Mouse (Mus musculus): ENCODE measurements around the gene Gpr162. TPM values are rescaled to one million over a fixed set of nuclear protein-coding genes. Genes with fewer than 3 reads are reported as not detected.

The Gpr162 gene
- polyA plus RNA-seq, 1 experiment from 2014 or later: 0.14 TPM

GRCm38 (mm10) chr6:124856916-124857839 is 6.6 kb downstream of the Gpr162 start, which contains the start of gene P3h3:
Gene P3h3 (minus strand): TSS chr6:124857752.
- 1% methylated on average over 85 of the region's 86 CpGs for WGBS (ENCODE audit: insufficient replicate concordance)
- DNase-seq (peak; percentile 45), ATAC-seq (ENCODE audit: low read depth) (peak; percentile 53; the same call in 1 of the 2 replicates)
- Histone ChIP-seq H3K4me2 (peak within 1 kb of the TSS; percentile 73), H3K36me3 (no peaks in the 10 kb centered on the region), H3K4me1 (replicated peaks) (peaks cover 8% of the 10 kb centered on the region), H3K27ac (no peak within 1 kb of the TSS; the same call in 1 of the 2 replicates), H3K9me3 (replicated peaks) (no peaks in the 10 kb centered on the region), H3K27me3 (peaks cover 86% of the 10 kb centered on the region), H3K4me3 (replicated peaks) (peak within 1 kb of the TSS; percentile 60), H3K9ac (peak within 1 kb of the TSS; percentile 62)

GRCm38 (mm10) chr6:124856321-124856720 is 7.5 kb downstream of the Gpr162 start:
- Histone ChIP-seq H3K4me1 (replicated peaks) (peaks cover 8% of the 10 kb centered on the region), H3K9ac (no peak overlapping the region), H3K4me3 (replicated peaks) (peak overlapping the region; percentile 60), H3K36me3 (no peaks in the 10 kb centered on the region), H3K9me3 (replicated peaks) (no peaks in the 10 kb centered on the region), H3K4me2 (peak overlapping the region; percentile 73), H3K27me3 (peaks cover 78% of the 10 kb centered on the region), H3K27ac (no peak overlapping the region)
- ATAC-seq (ENCODE audit: low read depth): no peak
- WGBS (ENCODE audit: insufficient replicate concordance): 18% methylated on average over 14 of the region's 14 CpGs
- DNase-seq: no peak

GRCm38 (mm10) chr6:124854647-124855046 is 9.1 kb downstream of the Gpr162 start:
- no peak for DNase-seq
- Histone ChIP-seq H3K4me3 (replicated peaks) (no peak overlapping the region), H3K36me3 (no peaks in the 10 kb centered on the region), H3K4me1 (replicated peaks) (peaks cover 8% of the 10 kb centered on the region), H3K27me3 (peaks cover 61% of the 10 kb centered on the region), H3K27ac (no peak overlapping the region), H3K9ac (no peak overlapping the region), H3K4me2 (no peak overlapping the region), H3K9me3 (replicated peaks) (no peaks in the 10 kb centered on the region)
- WGBS (ENCODE audit: insufficient replicate concordance): 43% methylated on average over 12 of the region's 12 CpGs
- no peak for ATAC-seq (ENCODE audit: low read depth)

- no peaks in the 10 kb centered on the region for H3K9me3 ChIP-seq (replicated peaks)
- WGBS (ENCODE audit: insufficient replicate concordance): 46% methylated on average over 8 of the region's 8 CpGs
- H3K27ac ChIP-seq: no peak overlapping the region
- no peak overlapping the region for H3K4me3 ChIP-seq (replicated peaks)
- peaks cover 32% of the 10 kb centered on the region for H3K27me3 ChIP-seq
- H3K9ac ChIP-seq: no peak overlapping the region
- no peaks in the 10 kb centered on the region for H3K36me3 ChIP-seq
- H3K4me2 ChIP-seq: no peak overlapping the region
- DNase-seq (no peak), ATAC-seq (ENCODE audit: low read depth) (no peak)
- no peaks in the 10 kb centered on the region for H3K4me1 ChIP-seq (replicated peaks)
Observed at GRCm38 (mm10) chr6:124850535-124850934, 13.2 kb downstream of the Gpr162 start.

GRCm38 (mm10) chr6:124847305-124847704 is 16.5 kb downstream of the Gpr162 start:
- ATAC-seq (ENCODE audit: low read depth) (peak; percentile 34; the same call in 1 of the 2 replicates), DNase-seq (peak; percentile 72)
- Histone ChIP-seq H3K27ac (no peak overlapping the region), H3K27me3 (peaks cover 12% of the 10 kb centered on the region; the same call in 1 of the 2 replicates), H3K4me1 (replicated peaks) (no peaks in the 10 kb centered on the region), H3K4me2 (no peak overlapping the region), H3K36me3 (no peaks in the 10 kb centered on the region), H3K4me3 (replicated peaks) (no peak overlapping the region), H3K9me3 (replicated peaks) (no peaks in the 10 kb centered on the region), H3K9ac (no peak overlapping the region)
- 18% methylated on average over 9 of the region's 9 CpGs for WGBS (ENCODE audit: insufficient replicate concordance)

GRCm38 (mm10) chr6:124840241-124841167 is 23.3 kb downstream of the Gpr162 start, which contains the start of gene Gnb3:
Gene Gnb3 (minus strand): TSS chr6:124840275.
- WGBS (ENCODE audit: insufficient replicate concordance): 26% methylated on average over 15 of the region's 15 CpGs
- H3K9ac ChIP-seq: no peak within 1 kb of the TSS
- no peak for ATAC-seq (ENCODE audit: low read depth)

GRCm38 (mm10) chr6:124839805-124840204 is 24.0 kb downstream of the Gpr162 start:
- Histone ChIP-seq H3K4me2 (no peak overlapping the region), H3K4me3 (replicated peaks) (no peak overlapping the region), H3K27me3 (peaks cover 11% of the 10 kb centered on the region), H3K27ac (no peak overlapping the region), H3K9ac (no peak overlapping the region), H3K9me3 (replicated peaks) (no peaks in the 10 kb centered on the region), H3K36me3 (peaks cover 10% of the 10 kb centered on the region), H3K4me1 (replicated peaks) (peaks cover 16% of the 10 kb centered on the region)
- ATAC-seq (ENCODE audit: low read depth): no peak
- no peak for DNase-seq
- WGBS (ENCODE audit: insufficient replicate concordance): 8% methylated on average over 8 of the region's 8 CpGs

More at GRCm38 (mm10) chr6:124840241-124841167, 23.3 kb downstream of the Gpr162 start, which contains the start of gene Gnb3:
- Histone ChIP-seq H3K9me3 (replicated peaks) (no peaks in the 10 kb centered on the region), H3K27me3 (peaks cover 11% of the 10 kb centered on the region), H3K4me1 (replicated peaks) (peaks cover 12% of the 10 kb centered on the region), H3K36me3 (peaks cover 3% of the 10 kb centered on the region), H3K4me3 (replicated peaks) (no peak within 1 kb of the TSS), H3K4me2 (no peak within 1 kb of the TSS), H3K27ac (no peak within 1 kb of the TSS)
- DNase-seq: no peak

- DNase-seq (no peak), ATAC-seq (ENCODE audit: low read depth) (no peak)
- Histone ChIP-seq H3K36me3 (peaks cover 44% of the 10 kb centered on the region), H3K4me1 (replicated peaks) (peaks cover 35% of the 10 kb centered on the region), H3K4me2 (no peak overlapping the region), H3K4me3 (replicated peaks) (no peak overlapping the region), H3K27me3 (peaks cover 11% of the 10 kb centered on the region), H3K27ac (no peak overlapping the region), H3K9me3 (replicated peaks) (no peaks in the 10 kb centered on the region), H3K9ac (no peak overlapping the region)
- WGBS (ENCODE audit: insufficient replicate concordance): 78% methylated on average over 7 of the region's 7 CpGs
Observed at GRCm38 (mm10) chr6:124836411-124836810, 27.4 kb downstream of the Gpr162 start.

- peaks cover 42% of the 10 kb centered on the region for H3K4me1 ChIP-seq (replicated peaks)
- no peak for ATAC-seq (ENCODE audit: low read depth)
- H3K36me3 ChIP-seq: peaks cover 47% of the 10 kb centered on the region
- WGBS (ENCODE audit: insufficient replicate concordance): 87% methylated on average over 10 of the region's 10 CpGs
- no peak overlapping the region for H3K9ac ChIP-seq
- no peaks in the 10 kb centered on the region for H3K9me3 ChIP-seq (replicated peaks)
- no peak overlapping the region for H3K27ac ChIP-seq
- H3K4me2 ChIP-seq: no peak overlapping the region
- no peak overlapping the region for H3K4me3 ChIP-seq (replicated peaks)
- H3K27me3 ChIP-seq: peaks cover 11% of the 10 kb centered on the region
- no peak for DNase-seq
Observed at GRCm38 (mm10) chr6:124835531-124835930, 28.3 kb downstream of the Gpr162 start.

- Histone ChIP-seq H3K4me2 (no peak overlapping the region), H3K36me3 (peaks cover 47% of the 10 kb centered on the region), H3K4me1 (replicated peaks) (peaks cover 37% of the 10 kb centered on the region), H3K27ac (no peak overlapping the region; the same call in 1 of the 2 replicates), H3K9ac (no peak overlapping the region), H3K4me3 (replicated peaks) (no peak overlapping the region), H3K9me3 (replicated peaks) (no peaks in the 10 kb centered on the region), H3K27me3 (peaks cover 7% of the 10 kb centered on the region)
- WGBS (ENCODE audit: insufficient replicate concordance): 71% methylated on average over 6 of the region's 6 CpGs
- DNase-seq: no peak
- no peak for ATAC-seq (ENCODE audit: low read depth)
Observed at GRCm38 (mm10) chr6:124834512-124835081, 29.2 kb downstream of the Gpr162 start.

Measured in liver, embryonic 13.5 days (tissue).